Mouse (Mus musculus): ENCODE measurements at regions not wholly inside any gene's neighbourhood (a gene's known extent, or its start where the extent isn't known, plus 50 kb on each side); places are given as distances from the start of the nearest gene placed in this dataset.

- no peak for TF ChIP-seq CTCF (IDR thresholded peaks at IDR 0.05; ENCODE audit: low read depth)
- no peak for TF ChIP-seq EP300 (optimal IDR thresholded peaks at IDR 0.05)
Observed at GRCm38 (mm10) chr1:185071566-185071965, 72.2 kb upstream of the Mark1 start.
